Mouse (Mus musculus) embryo, embryonic 9.5 days (tissue): Measurements from ENCODE around the gene Trafd1.
"Not testable (repeated sequence)": the region's sequence is repeated elsewhere in the genome, so short reads cannot be mapped to it uniquely, and the experiment has no call there.

Source experiments
- DNase-seq: peaks from one replicate; pipeline ENCODE4 v3.0.0-alpha.2; 2017; ENCODE audit errors: extremely low spot score

The Trafd1 gene

GRCm38 (mm10) chr5:121331731-121332130 is 53.7 kb downstream of the Trafd1 start:
- DNase-seq: no peak

DNA sequence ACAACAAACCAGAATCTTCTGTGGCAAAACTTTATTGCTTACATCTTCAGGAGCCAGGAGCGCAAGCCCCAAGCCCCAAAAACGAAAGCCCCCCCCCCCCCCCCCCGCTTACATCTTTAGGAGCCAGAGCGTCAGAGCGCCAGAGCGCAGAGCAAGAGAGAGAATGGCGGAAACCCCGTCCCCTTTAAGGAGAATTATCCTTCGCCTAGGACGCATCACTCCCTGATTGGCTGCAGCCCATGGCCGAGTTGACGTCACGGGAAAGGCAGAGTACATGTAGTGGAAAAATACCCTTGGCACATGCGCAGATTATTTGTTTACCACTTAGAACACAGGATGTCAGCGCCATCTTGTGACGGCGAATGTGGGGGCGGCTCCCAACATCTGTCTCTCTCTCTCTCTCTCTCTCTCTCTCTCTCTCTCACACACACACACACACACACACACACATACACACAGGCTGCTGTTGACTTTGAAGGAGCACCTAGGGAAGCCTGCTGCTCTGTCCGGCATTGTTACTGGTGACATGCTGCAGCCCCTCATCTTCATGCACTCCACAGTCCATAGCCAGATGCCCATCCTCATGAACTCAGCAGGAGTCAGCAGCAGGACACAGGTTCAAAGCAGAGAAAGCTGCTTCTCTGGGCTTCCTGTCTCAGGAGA is 55.1 kb downstream of the Trafd1 start:
- DNase-seq: not testable (repeated sequence)

DNA sequence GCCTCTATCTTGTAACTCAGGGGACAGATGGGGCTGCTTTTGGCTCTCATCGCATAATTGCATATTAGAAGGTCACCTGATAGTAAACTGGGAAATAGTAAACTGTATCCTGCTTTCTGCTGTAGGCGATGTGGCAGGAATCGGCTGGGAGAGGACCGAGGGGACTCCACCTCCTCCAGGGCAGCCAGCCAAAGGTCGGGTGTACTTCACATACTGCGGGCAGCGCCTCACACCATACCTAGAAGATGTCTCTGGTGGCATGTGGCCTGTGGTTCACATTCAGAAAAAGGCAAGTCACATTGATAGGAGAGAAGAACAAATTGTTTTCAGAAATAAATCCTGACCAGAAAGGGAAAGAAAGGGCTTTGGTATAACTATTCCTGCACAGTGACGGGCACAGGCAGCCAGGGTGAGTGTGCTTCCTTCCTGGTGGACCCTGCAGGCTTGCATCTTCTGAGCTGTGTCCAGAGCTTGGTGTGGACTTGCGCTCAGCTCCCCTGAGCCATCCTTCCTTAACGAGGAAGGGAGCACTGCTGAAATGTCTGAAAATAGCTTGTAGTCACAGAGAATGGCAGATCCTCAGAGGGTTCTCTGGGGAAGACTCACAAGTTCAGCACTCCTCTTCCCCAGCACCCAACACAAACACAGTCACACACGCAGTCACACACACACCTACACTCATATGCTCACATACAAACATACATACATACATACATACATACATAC is 55.9 kb downstream of the Trafd1 start:
- DNase-seq: no peak

GRCm38 (mm10) chr5:121326079-121326805 is 59.2 kb downstream of the Trafd1 start:
- no peak for DNase-seq
